Mouse (Mus musculus): ENCODE measurements around the gene Nudt19. TPM values are rescaled to one million over a fixed set of nuclear protein-coding genes. Genes with fewer than 3 reads are reported as not detected.
A peak's percentile ranks its signal among the peaks of the same experiment; 100 is the strongest.
"Not testable (repeated sequence)": the region's sequence is repeated elsewhere in the genome, so short reads cannot be mapped to it uniquely, and the experiment has no call there.

The Nudt19 gene
- polyA plus RNA-seq, 1 experiment, result 112 TPM

- peak overlapping the region; percentile 77 for H3K4me3 ChIP-seq (ENCODE audit: insufficient read depth, low read depth, low read length)
- H3K27ac ChIP-seq (replicated peaks; ENCODE audit: low read depth, low read length), result no peak overlapping the region
- peaks cover 8% of the 10 kb centered on the region; the same call in 1 of the 2 replicates for H3K4me1 ChIP-seq (ENCODE audit: control insufficient read depth, insufficient read depth, insufficient read length, low read length)
Measured at GRCm38 (mm10) chr7:35584068-35584785, 28.1 kb upstream of the Nudt19 start.

GRCm38 (mm10) chr7:35583476-35584025 is 27.4 kb upstream of the Nudt19 start:
- Histone ChIP-seq H3K4me3 (ENCODE audit: insufficient read depth, low read depth, low read length) (no peak overlapping the region), H3K27ac (replicated peaks; ENCODE audit: low read depth, low read length) (no peak overlapping the region), H3K4me1 (ENCODE audit: control insufficient read depth, insufficient read depth, insufficient read length, low read length) (peaks cover 8% of the 10 kb centered on the region; the same call in 1 of the 2 replicates)

- Histone ChIP-seq H3K4me3 (ENCODE audit: insufficient read depth, low read depth, low read length) (no peak overlapping the region), H3K4me1 (ENCODE audit: control insufficient read depth, insufficient read depth, insufficient read length, low read length) (peaks cover 8% of the 10 kb centered on the region; the same call in 1 of the 2 replicates), H3K27ac (replicated peaks; ENCODE audit: low read depth, low read length) (no peak overlapping the region)
Measured at GRCm38 (mm10) chr7:35582719-35583118, 26.6 kb upstream of the Nudt19 start.

GRCm38 (mm10) chr7:35579849-35580248 is 23.7 kb upstream of the Nudt19 start:
- Histone ChIP-seq H3K4me3 (ENCODE audit: insufficient read depth, low read depth, low read length) (no peak overlapping the region), H3K4me1 (ENCODE audit: control insufficient read depth, insufficient read depth, insufficient read length, low read length) (no peaks in the 10 kb centered on the region), H3K27ac (replicated peaks; ENCODE audit: low read depth, low read length) (no peak overlapping the region)

- not testable (repeated sequence) for H3K4me1 ChIP-seq (ENCODE audit: control insufficient read depth, insufficient read depth, insufficient read length, low read length); H3K27ac ChIP-seq (replicated peaks; ENCODE audit: low read depth, low read length); H3K4me3 ChIP-seq (ENCODE audit: insufficient read depth, low read depth, low read length)
Measured at GRCm38 (mm10) chr7:35570883-35571282, 14.8 kb upstream of the Nudt19 start.

- not testable (repeated sequence) for H3K4me3 ChIP-seq (ENCODE audit: insufficient read depth, low read depth, low read length); H3K4me1 ChIP-seq (ENCODE audit: control insufficient read depth, insufficient read depth, insufficient read length, low read length); H3K27ac ChIP-seq (replicated peaks; ENCODE audit: low read depth, low read length)
Measured at GRCm38 (mm10) chr7:35569724-35570123, 13.6 kb upstream of the Nudt19 start.

GRCm38 (mm10) chr7:35565965-35566364 is 9.9 kb upstream of the Nudt19 start:
- not testable (repeated sequence) for H3K4me1 ChIP-seq (ENCODE audit: control insufficient read depth, insufficient read depth, insufficient read length, low read length); H3K4me3 ChIP-seq (ENCODE audit: insufficient read depth, low read depth, low read length); H3K27ac ChIP-seq (replicated peaks; ENCODE audit: low read depth, low read length)

GRCm38 (mm10) chr7:35564872-35565271 is 8.8 kb upstream of the Nudt19 start:
- not testable (repeated sequence) for H3K27ac ChIP-seq (replicated peaks; ENCODE audit: low read depth, low read length); H3K4me3 ChIP-seq (ENCODE audit: insufficient read depth, low read depth, low read length); H3K4me1 ChIP-seq (ENCODE audit: control insufficient read depth, insufficient read depth, insufficient read length, low read length)

GRCm38 (mm10) chr7:35564067-35564865 is 8.2 kb upstream of the Nudt19 start:
- Histone ChIP-seq H3K27ac (replicated peaks; ENCODE audit: low read depth, low read length) (no peak overlapping the region), H3K4me3 (ENCODE audit: insufficient read depth, low read depth, low read length) (no peak overlapping the region), H3K4me1 (ENCODE audit: control insufficient read depth, insufficient read depth, insufficient read length, low read length) (no peaks in the 10 kb centered on the region)

GRCm38 (mm10) chr7:35563071-35563470 is 7.0 kb upstream of the Nudt19 start:
- Histone ChIP-seq H3K4me3 (ENCODE audit: insufficient read depth, low read depth, low read length) (no peak overlapping the region), H3K27ac (replicated peaks; ENCODE audit: low read depth, low read length) (no peak overlapping the region)

GRCm38 (mm10) chr7:35559838-35560237 is 3.7 kb upstream of the Nudt19 start:
- no peak overlapping the region for H3K27ac ChIP-seq (replicated peaks; ENCODE audit: low read depth, low read length)
- no peaks in the 10 kb centered on the region for H3K4me1 ChIP-seq (ENCODE audit: control insufficient read depth, insufficient read depth, insufficient read length, low read length)
- no peak overlapping the region for H3K4me3 ChIP-seq (ENCODE audit: insufficient read depth, low read depth, low read length)

More at GRCm38 (mm10) chr7:35563071-35563470, 7.0 kb upstream of the Nudt19 start:
- H3K4me1 ChIP-seq (ENCODE audit: control insufficient read depth, insufficient read depth, insufficient read length, low read length), result no peaks in the 10 kb centered on the region

- no peak overlapping the region for H3K4me3 ChIP-seq (ENCODE audit: insufficient read depth, low read depth, low read length)
- no peak overlapping the region for H3K27ac ChIP-seq (replicated peaks; ENCODE audit: low read depth, low read length)
Measured at GRCm38 (mm10) chr7:35558681-35559080, 2.6 kb upstream of the Nudt19 start.

GRCm38 (mm10) chr7:35557577-35557976 is 1.5 kb upstream of the Nudt19 start:
- Histone ChIP-seq H3K27ac (replicated peaks; ENCODE audit: low read depth, low read length) (no peak overlapping the region), H3K4me1 (ENCODE audit: control insufficient read depth, insufficient read depth, insufficient read length, low read length) (no peaks in the 10 kb centered on the region), H3K4me3 (ENCODE audit: insufficient read depth, low read depth, low read length) (no peak overlapping the region)

More at GRCm38 (mm10) chr7:35558681-35559080, 2.6 kb upstream of the Nudt19 start:
- no peaks in the 10 kb centered on the region for H3K4me1 ChIP-seq (ENCODE audit: control insufficient read depth, insufficient read depth, insufficient read length, low read length)

- Histone ChIP-seq H3K4me3 (ENCODE audit: insufficient read depth, low read depth, low read length) (no peak overlapping the region), H3K27ac (replicated peaks; ENCODE audit: low read depth, low read length) (no peak overlapping the region)
Measured at GRCm38 (mm10) chr7:35556905-35557304, 801 bp upstream of the Nudt19 start.

More at GRCm38 (mm10) chr7:35556905-35557304, 801 bp upstream of the Nudt19 start:
- no peaks in the 10 kb centered on the region for H3K4me1 ChIP-seq (ENCODE audit: control insufficient read depth, insufficient read depth, insufficient read length, low read length)

Measured in brown adipose tissue, adult 24 weeks (tissue).